Mouse (Mus musculus) 416B (cell line): Measurements from ENCODE around the gene Rack1.
A peak's percentile ranks its signal among the peaks of the same experiment; 100 is the strongest.

ENCODE experiments used
- DNase-seq: peaks from one replicate; pipeline ENCODE4 v3.0.0; 2011; ENCODE audit warnings: low read depth

The Rack1 gene

GRCm38 (mm10) chr11:48840805-48841204 is 40.7 kb downstream of the Rack1 start:
- DNase-seq, result no peak

DNA sequence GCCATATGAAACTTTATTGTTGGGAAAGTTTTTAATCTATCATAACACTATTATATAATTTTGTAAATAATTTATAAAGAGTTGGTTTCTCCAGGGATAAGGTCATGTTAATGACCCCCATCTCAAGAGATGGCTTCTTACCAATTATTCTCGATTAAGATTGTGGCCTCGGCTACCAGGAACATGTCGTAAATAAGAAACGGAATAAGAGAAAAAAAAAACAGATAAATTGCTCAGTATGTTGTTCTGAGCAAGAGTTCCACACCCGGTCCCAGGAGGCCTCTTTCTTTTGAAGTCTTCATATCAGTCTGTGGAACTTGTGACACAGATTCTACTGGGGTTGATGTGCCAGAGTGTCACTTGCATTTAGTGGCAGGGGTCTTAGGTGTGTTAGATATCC is 41.1 kb downstream of the Rack1 start:
- DNase-seq, result no peak

- no peak for DNase-seq
These were observed 42.3 kb downstream of the Rack1 start for GRCm38 (mm10) chr11:48842378-48842792.

GRCm38 (mm10) chr11:48843202-48843601 is 43.1 kb downstream of the Rack1 start:
- no peak for DNase-seq

DNA sequence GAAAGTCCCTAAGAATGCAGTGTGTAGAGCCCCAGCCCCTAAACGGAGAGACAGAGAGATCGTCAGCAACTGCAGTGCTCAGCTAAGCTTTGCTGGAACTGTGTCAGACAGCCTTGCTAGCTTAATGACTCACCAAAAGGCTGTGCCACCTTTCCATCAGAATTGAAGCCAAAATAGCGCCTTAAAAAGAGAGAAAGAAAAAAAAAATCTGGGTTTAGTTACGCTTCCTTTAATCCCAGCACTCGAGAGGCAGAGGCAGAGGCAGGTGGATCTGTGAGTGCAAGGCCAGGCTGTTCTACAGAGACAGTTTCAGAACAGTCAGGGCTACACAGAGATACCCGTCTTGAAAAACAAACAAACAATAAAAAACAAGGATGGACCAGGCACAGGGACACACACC is 44.2 kb downstream of the Rack1 start:
- no peak for DNase-seq

- DNase-seq, result no peak
These were observed 45.2 kb downstream of the Rack1 start for GRCm38 (mm10) chr11:48845244-48845815.

DNA sequence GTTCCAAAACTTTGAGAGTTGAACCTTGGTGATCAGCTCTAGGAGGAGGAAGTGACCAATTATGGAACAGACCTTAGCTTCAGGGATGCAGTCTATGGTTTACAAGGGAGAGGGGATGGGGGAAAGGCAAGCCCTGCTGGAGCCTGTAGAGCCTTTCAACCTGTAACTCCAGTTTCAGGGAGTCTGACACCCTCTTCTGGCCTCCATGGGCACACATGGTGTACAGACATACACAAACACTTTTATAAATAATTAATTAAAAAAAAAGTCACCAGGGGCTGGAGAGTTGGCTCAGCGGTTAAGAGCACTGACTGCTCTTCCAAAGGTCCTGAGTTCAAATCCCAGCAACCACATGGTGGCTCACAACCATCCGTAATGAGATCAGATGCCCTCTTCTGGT is 46.2 kb downstream of the Rack1 start:
- DNase-seq, result peak; percentile 60

DNA sequence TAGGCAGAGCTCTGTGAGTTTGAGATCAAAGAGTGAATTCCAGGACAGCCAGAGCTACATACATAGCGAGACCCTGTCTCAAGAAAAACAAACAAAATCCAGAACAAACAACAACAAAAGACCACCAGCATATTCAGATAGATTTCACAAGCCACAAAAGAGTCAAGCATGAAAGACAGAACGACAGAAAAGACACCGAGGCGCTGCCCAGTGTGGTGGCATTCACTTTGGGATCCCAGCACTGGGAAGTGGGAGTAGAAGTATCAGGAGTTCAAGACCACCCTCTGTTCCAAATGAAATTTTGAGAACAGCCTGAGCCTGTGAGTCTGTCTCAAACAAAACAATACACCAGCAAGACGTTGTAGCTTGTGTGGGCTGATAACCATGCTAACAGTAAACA is 46.7 kb downstream of the Rack1 start:
- DNase-seq, result no peak

- DNase-seq, result no peak
These were observed 50.1 kb downstream of the Rack1 start for GRCm38 (mm10) chr11:48850240-48850639.

DNA sequence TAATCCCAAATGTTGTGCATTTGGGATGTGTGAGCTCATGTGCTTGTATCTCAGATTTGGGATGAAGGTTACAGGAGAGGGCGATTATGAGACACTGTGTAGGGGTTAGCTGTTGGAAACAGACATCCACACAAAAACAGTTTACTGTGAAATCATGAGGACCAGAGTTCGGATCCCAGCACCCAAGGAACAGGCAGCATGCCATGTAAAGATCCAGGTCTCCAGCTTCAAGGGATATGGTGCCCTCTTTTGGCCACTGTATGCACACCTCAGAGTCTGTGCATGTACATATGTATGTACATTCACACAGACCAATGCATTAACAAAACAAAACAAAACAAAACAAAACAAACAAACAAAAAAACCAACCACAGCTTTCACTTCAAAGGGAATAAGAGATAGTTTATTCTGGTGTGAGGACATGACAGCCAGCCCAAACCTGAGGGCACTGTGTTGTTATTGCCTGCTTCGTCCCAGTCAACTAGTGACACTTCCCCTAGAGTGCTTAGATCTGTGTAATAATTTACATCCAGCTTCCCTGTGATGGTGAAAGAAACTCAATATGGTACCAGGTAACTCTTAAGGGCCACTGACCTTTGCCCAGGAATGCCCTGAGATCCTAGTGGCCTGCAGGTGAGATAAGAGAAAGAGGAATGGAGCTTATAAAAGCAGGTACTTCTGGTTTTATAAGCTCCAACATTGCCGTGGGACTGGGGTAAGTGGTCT is 51.3 kb downstream of the Rack1 start:
- peak; percentile 83 for DNase-seq

DNA sequence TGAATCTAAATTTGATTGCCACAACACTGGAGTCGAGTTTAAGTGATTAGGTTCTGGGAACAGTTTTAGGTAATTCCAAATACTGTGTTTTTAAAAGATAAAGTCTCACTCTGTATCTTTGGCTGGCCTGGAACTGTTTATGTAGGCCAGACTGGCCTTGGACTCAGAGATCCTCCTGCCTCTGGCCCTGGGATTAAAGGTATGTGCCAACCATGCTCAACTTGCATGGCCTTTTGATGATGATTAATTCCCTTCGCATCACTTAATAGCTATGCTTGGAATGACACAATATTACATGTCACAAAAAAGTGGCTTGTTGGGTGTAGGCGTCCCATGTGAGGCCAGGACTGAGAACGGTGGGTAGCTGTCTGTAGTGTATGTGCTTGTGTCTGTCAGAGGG is 52.1 kb downstream of the Rack1 start:
- no peak for DNase-seq

GRCm38 (mm10) chr11:48852624-48853473 is 52.7 kb downstream of the Rack1 start:
- no peak for DNase-seq

GRCm38 (mm10) chr11:48853474-48854180 is 53.5 kb downstream of the Rack1 start:
- peak; percentile 94 for DNase-seq
